Mouse (Mus musculus) hindbrain, postnatal 0 days (tissue): ENCODE measurements around the gene Alg12. TPM values are rescaled to one million over a fixed set of nuclear protein-coding genes. Genes with fewer than 3 reads are reported as not detected.

Source experiments
- ATAC-seq: fragments of 200-750 bp; cut with Nextera tagmentation; 2 replicates; pipeline ENCODE4 v1.8.0; 2017; ENCODE audit warnings: mild to moderate bottlenecking, moderate TSS enrichment, moderate library complexity
- DNase-seq: peaks from one replicate; pipeline ENCODE4 v3.0.0-alpha.2; 2015; ENCODE audit warnings: low spot score
- H3K27ac ChIP-seq: fragments of 300-500 bp; sonication (generic); 2 replicates; pipeline ENCODE4 v1.5.1; 2014; ENCODE audit warnings: mild to moderate bottlenecking
- H3K27me3 ChIP-seq: fragments of 300-500 bp; sonication (generic); 2 replicates; pipeline ENCODE4 v1.6.1; 2014; ENCODE audit warnings: low read length, mixed read lengths; ENCODE audit not compliant: insufficient read depth
- H3K36me3 ChIP-seq: fragments of 300-500 bp; sonication (generic); 2 replicates; pipeline ENCODE4 v1.6.1; 2014; ENCODE audit warnings: low read length, mixed read lengths; ENCODE audit not compliant: insufficient read depth
- H3K4me1 ChIP-seq: fragments of 300-500 bp; sonication (generic); 2 replicates; pipeline ENCODE4 v1.6.1; 2014; ENCODE audit warnings: antibody characterized with exemption, low read length, mixed read lengths; ENCODE audit not compliant: insufficient read depth
- H3K4me2 ChIP-seq: fragments of 300-500 bp; sonication (generic); 2 replicates; pipeline ENCODE4 v1.6.1; 2014; ENCODE audit warnings: low read depth, mild to moderate bottlenecking, low read length, moderate library complexity, mixed read lengths
- H3K4me3 ChIP-seq: fragments of 300-500 bp; sonication (generic); 2 replicates; pipeline ENCODE4 v1.5.1; 2014; ENCODE audit warnings: low read length
- H3K9ac ChIP-seq: fragments of 300-500 bp; sonication (generic); replicated peaks from 2 replicates; pipeline ENCODE4 v1.6.1; 2014; ENCODE audit warnings: mild to moderate bottlenecking, low read length, moderate library complexity, mixed read lengths
- H3K9me3 ChIP-seq: fragments of 300-500 bp; sonication (generic); 2 replicates; pipeline ENCODE4 v1.6.1; 2016; ENCODE audit warnings: low read length, mixed read lengths
- CTCF ChIP-seq: IDR thresholded peaks from 2 replicates; pipeline ENCODE4 v1.5.1; 2016; ENCODE audit warnings: antibody characterized with exemption, control low read depth, low read depth
- WGBS: fragments of 180-500 bp; shearing (Covaris S2); extraction: QIAGEN DNeasy Blood & Tissue Kit; methylation state at CpG from one replicate; pipeline ENCODE4 v1.1.7; 2014; 5-methylcytosine and 5-hydroxymethylcytosine counted together
- polyA plus RNA-seq: library from polyadenylated mRNA; unstranded; fragments of >200 nt; fragmentation: Nextera tagmentation; extraction: Ambion mirVana; gene quantifications from 2 replicates; pipeline ENCODE4 v1.2.1, GENCODE M21; 2015
- total RNA-seq: library from RNA; depleted of rRNA; stranded (reverse); fragments of >200 nt; gene quantifications from 2 replicates; pipeline ENCODE4 v1.2.3, GENCODE M21; 2014

The Alg12 gene
- total and polyA plus RNA-seq, 2 experiments from 2014 or later: 7.2 to 12.7 TPM

- Histone ChIP-seq H3K9ac (no peak overlapping the region), H3K4me3 (no peak overlapping the region), H3K27ac (no peak overlapping the region; the same call in 1 of the 2 replicates), H3K36me3 (no peaks in the 10 kb centered on the region), H3K4me2 (no peak overlapping the region), H3K9me3 (no peaks in the 10 kb centered on the region), H3K27me3 (no peaks in the 10 kb centered on the region), H3K4me1 (peaks cover 10% of the 10 kb centered on the region; the same call in 1 of the 2 replicates)
- WGBS: 72% methylated on average over 15 of the region's 15 CpGs
- DNase-seq: peak; percentile 1
- ATAC-seq: no peak
- TF ChIP-seq CTCF: no peak
Measured at GRCm38 (mm10) chr15:88854969-88855830, 36.1 kb upstream of the Alg12 start.

- no peak for DNase-seq
- Histone ChIP-seq H3K4me1 (peaks cover 15% of the 10 kb centered on the region; the same call in 1 of the 2 replicates), H3K9ac (no peak overlapping the region), H3K9me3 (no peaks in the 10 kb centered on the region), H3K27ac (peak overlapping the region; percentile 34; the same call in 1 of the 2 replicates), H3K27me3 (no peaks in the 10 kb centered on the region), H3K36me3 (no peaks in the 10 kb centered on the region), H3K4me2 (no peak overlapping the region), H3K4me3 (no peak overlapping the region)
- 42% methylated on average over 6 of the region's 6 CpGs for WGBS
- no peak for TF ChIP-seq CTCF
- no peak for ATAC-seq
Measured at GRCm38 (mm10) chr15:88854119-88854968, 35.2 kb upstream of the Alg12 start.

- Histone ChIP-seq H3K4me2 (no peak overlapping the region), H3K27ac (no peak overlapping the region), H3K4me1 (peaks cover 13% of the 10 kb centered on the region; the same call in 1 of the 2 replicates), H3K36me3 (no peaks in the 10 kb centered on the region), H3K9ac (no peak overlapping the region), H3K27me3 (no peaks in the 10 kb centered on the region), H3K9me3 (no peaks in the 10 kb centered on the region), H3K4me3 (no peak overlapping the region)
- WGBS: 92% methylated on average over 9 of the region's 9 CpGs
- no peak for ATAC-seq
- no peak for TF ChIP-seq CTCF
- no peak for DNase-seq
Measured at GRCm38 (mm10) chr15:88853106-88853505, 34.0 kb upstream of the Alg12 start.

GRCm38 (mm10) chr15:88851507-88852149, 32.5 kb upstream of the Alg12 start:
- ATAC-seq: no peak
- Histone ChIP-seq H3K9me3 (no peaks in the 10 kb centered on the region), H3K27ac (no peak overlapping the region), H3K27me3 (no peaks in the 10 kb centered on the region), H3K36me3 (no peaks in the 10 kb centered on the region), H3K4me3 (no peak overlapping the region), H3K4me2 (no peak overlapping the region), H3K4me1 (peaks cover 10% of the 10 kb centered on the region; the same call in 1 of the 2 replicates), H3K9ac (no peak overlapping the region)
- WGBS: 81% methylated on average over 10 of the region's 10 CpGs
- DNase-seq: no peak
- TF ChIP-seq CTCF: no peak

GRCm38 (mm10) chr15:88851076-88851475, 32.0 kb upstream of the Alg12 start:
- peak; percentile 22; the same call in 1 of the 2 replicates for ATAC-seq
- TF ChIP-seq CTCF: no peak
- no peak overlapping the region for H3K4me3 ChIP-seq

More at GRCm38 (mm10) chr15:88851076-88851475, 32.0 kb upstream of the Alg12 start:
- Histone ChIP-seq H3K4me2 (no peak overlapping the region), H3K27me3 (no peaks in the 10 kb centered on the region), H3K36me3 (no peaks in the 10 kb centered on the region), H3K9ac (no peak overlapping the region), H3K4me1 (peaks cover 10% of the 10 kb centered on the region; the same call in 1 of the 2 replicates), H3K27ac (0 out of 2 replicates have a peak overlapping the region, but pooled peaks have one; percentile 17), H3K9me3 (no peaks in the 10 kb centered on the region)
- DNase-seq: no peak
- WGBS: 57% methylated on average over 3 of the region's 3 CpGs
